Mouse (Mus musculus): ENCODE results near the gene Erich3.

Erich3 gene

DNA sequence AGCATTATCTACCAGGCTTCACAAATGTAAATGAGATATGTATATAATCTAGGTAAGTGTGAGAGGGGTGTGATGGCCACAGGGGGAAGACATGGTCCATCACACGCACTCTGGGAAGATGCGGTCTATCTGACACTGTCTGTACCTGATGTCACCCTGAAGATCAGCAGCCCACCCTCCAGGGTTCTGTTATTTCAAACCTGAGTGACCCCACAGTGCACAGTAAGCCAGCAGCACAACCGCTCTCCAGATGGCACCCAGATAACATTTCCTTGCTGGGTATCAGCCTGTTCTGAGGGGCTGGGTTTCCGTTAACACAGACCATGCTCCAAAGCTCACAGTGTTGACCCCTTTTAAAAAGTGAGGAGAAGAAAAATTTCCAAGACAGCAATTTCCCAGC lies 102.7 kb downstream of the Erich3 start:
- no peak for DNase-seq (ENCODE audit: extremely low spot score, low spot score)

DNA sequence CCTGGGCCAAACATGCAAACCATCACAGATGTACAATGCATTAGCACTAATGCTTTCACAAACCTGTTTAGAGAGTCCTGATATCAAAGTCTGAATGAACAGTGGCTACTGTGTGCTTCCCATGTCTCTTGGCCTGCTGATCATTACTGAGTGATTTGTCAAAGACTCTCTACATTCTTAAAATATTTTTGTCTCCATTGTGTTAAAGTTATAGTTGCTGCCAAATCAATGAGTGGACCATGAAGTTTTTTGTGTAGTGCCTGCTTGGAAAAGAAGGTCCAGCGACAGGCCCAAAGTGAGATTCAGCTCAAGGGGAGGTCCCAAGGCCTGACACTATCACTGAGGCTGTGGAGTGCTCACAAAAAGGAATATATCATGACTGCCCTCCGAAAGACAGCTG lies 108.0 kb downstream of the Erich3 start:
- DNase-seq (ENCODE audit: extremely low spot score, low spot score), result no peak

DNA sequence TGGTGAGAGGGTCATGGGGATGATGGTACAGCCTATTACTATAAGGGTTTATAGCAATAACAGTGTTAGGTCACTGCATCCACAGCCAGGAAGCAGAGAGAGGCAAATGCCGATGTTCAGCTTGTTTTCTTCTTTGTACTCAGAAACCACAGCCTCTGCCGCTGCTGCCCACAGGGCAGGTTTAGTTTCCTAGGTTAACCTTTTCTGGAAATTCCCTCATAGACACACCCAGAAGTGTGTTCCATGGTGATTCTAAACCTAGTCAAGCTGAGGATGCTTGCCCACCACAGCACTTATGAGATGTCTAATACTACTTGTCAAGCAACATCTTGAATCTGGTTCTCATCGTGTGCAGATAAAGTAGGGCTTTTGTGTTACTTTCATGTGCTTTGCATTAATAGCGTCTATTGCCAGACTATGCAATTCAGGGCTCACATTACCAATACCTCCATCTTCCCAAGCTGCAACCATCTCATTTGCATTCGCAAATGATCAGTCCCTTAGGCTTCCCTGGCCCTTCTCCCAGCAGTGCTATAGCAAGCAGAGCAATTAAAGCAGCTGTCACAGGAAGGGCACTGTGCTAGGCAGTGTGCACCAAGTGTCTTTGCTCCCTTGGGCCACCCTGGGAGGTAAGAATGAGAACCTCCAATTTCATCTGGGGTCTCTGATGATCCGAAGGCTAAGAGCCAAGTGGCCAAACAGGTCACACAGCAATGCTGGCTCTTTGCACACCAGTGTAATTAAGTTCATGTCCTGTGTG lies 115.4 kb downstream of the Erich3 start:
- no peak for DNase-seq (ENCODE audit: extremely low spot score, low spot score)

GRCm38 (mm10) chr3:154786354-154786753 lies 122.7 kb downstream of the Erich3 start:
- no peak for DNase-seq (ENCODE audit: extremely low spot score, low spot score)

DNA sequence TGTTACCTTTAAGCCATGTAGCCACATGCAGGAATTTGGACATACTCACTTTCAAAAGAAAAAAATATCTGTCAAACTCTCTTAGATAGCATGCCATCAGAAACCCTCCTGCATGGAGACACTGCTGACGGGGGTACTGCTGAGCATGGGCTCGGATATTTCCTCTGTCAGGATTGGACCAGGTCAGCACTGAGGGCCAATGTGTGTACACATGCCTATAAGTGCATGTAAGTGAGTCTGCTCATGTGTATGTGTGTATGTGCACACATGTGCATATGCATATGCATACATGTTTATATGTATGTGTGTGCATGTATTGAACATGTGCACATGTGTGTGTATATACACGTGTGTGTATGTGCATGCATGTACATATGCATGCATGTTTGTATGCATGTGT lies 124.0 kb downstream of the Erich3 start:
- no peak for DNase-seq (ENCODE audit: extremely low spot score, low spot score)

- no peak for DNase-seq (ENCODE audit: extremely low spot score, low spot score)
These were observed 129.9 kb downstream of the Erich3 start for GRCm38 (mm10) chr3:154793571-154793970.

DNA sequence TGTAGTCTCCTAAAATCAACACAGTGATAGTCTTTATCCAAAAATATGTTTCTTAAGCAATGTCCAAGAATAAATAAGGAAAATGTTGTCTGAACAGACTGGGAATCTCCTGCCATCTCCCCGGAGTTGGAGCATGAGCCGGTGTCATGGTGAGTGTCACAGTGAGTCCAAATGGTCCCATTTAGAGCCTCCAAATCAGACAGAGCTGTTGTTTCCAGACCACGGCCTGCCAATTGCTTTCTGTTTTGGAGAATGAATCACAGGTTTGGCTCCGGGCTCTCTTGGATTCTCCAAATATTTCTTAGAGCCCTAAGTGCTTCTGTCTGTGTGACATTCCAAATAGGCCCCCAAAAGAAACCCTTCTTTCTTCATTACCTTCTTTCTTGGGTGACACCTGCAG lies 135.1 kb downstream of the Erich3 start:
- DNase-seq (ENCODE audit: extremely low spot score, low spot score), result no peak

- DNase-seq (ENCODE audit: extremely low spot score, low spot score), result no peak
These were observed 136.8 kb downstream of the Erich3 start for GRCm38 (mm10) chr3:154800454-154800853.

- DNase-seq (ENCODE audit: extremely low spot score, low spot score), result no peak
These were observed 137.3 kb downstream of the Erich3 start for GRCm38 (mm10) chr3:154800888-154801429.

DNA sequence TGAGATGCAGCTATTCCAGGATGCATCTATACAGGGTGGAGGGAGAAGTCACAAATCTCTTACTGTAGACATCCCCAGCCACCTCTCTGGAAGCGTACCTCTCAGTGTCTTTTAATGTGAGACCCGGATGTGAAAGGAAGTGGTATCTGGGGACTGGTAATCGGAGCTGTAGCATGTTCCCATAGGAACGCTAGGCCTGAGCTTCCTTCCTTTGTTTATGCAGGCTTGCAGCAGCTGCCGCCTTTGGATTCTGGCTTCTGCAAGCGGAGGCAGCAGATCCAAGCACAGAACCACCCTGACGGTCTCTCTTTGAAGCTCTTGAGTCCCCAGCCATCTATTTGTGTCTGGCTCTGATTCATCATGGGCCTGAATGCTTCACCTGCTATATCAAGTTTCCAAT lies 143.0 kb downstream of the Erich3 start:
- DNase-seq (ENCODE audit: extremely low spot score, low spot score), result peak; percentile 32

GRCm38 (mm10) chr3:154810273-154810870 lies 146.7 kb downstream of the Erich3 start:
- no peak for DNase-seq (ENCODE audit: extremely low spot score, low spot score)

- DNase-seq (ENCODE audit: extremely low spot score, low spot score), result no peak
These were observed 147.6 kb downstream of the Erich3 start for GRCm38 (mm10) chr3:154811281-154811680.

DNA sequence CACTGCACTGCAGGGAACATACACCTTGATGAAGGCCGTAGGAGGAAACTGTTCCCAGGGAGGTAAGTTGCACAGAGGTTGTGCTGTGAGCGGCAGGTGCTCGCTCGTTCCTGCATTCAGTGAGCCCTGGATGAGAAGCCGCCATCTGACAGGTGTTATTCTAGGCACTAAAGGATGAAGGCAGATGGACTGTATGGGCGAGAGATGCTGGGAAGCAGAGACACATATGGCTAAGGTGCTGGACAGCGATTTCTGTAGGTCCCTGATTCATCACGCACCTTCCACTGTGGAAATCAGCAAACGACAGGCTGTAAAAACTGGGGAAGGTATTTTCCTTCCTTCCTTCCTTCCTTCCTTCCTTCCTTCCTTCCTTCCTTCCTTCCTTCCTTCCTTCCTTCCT lies 148.2 kb downstream of the Erich3 start:
- DNase-seq (ENCODE audit: extremely low spot score, low spot score), result no peak

DNA sequence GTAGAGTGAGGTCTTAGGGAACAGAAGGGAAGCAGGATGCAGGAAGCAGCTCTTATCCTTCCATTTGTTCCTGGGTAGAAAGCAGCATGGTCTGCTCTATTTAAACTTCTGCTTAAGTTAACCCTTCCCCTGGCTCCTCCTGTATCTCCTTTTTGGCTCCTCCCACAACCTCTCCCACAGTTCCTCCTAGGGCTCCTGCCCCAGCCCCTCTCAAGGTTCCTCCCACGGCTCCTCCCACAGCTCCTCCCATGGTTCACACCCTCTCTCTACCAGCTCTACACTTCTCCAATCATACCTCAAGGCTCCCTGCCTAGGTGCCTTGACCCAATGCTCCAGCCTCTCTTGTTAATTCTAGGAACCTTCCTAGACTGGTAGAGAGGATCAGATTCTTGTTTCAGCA lies 149.2 kb downstream of the Erich3 start:
- no peak for DNase-seq (ENCODE audit: extremely low spot score, low spot score)

DNA sequence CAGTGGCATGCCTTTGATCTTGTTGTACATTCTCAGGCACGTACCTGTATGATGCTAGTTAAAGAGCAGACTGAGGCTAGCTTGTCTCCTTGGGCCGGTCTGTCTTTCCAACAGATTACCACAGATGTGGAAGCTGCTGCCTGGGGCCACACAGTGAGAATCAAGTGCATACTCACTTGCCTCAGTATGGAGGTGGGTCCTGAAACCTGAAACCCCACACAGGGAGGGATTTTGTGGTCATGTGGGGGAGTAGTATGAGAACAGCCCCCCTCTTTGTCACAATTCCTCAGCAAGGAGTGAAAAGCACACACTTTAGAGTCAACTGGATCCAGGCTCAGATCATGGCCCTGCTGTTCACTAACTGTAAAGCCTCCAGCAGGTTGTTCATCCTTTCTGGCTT lies 151.9 kb downstream of the Erich3 start:
- no peak for DNase-seq (ENCODE audit: extremely low spot score, low spot score)

- no peak for DNase-seq (ENCODE audit: extremely low spot score, low spot score)
These were observed 152.6 kb downstream of the Erich3 start for GRCm38 (mm10) chr3:154816231-154816630.

DNA sequence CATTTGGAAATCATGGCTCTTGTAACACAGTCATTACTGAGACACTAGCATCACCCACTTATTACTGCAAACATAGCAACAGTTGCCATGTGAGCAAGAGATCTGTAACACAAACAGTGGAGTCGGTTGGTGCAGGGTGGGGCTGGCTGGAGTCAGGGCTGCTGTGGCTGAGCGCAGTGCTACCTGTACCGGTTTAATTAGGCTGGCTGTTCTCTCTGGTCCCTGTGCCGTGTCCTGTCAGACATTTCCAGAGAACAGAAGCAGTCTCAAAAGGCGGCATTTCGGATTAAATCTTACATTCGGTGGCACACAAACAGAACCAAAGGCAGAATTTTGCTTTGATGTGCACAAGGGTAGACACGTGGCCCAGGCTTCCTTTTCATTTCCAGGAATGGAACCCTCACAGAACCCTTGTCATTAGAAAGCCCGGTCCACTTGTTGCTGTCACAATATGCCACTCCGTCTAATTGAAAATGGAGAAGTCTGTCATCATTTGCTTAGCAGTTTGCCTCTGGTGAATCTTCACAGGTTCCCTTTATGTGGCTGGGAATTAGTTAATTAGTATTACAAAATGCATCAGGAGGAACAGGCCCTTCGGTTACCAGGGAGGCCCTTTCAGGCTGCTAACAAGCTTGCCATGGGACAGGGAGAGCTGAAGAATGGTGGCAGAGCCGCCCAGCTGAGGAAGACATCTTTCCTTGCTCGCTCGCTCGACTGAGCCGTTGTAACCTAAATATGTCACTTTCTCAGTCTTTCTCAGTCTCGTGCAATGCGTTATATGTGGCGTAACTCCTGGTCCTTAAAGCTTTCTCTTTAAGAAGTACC lies 153.4 kb downstream of the Erich3 start:
- no peak for DNase-seq (ENCODE audit: extremely low spot score, low spot score)

Data from neural tube, embryonic 10.5 days (tissue).